Mouse (Mus musculus): Measurements from ENCODE around the gene Crtc3. TPM values are rescaled to one million over a fixed set of nuclear protein-coding genes. Genes with fewer than 3 reads are reported as not detected.

Crtc3 gene
- total and polyA plus RNA-seq, 2 experiments, result 3.0 to 12.9 TPM

- Histone ChIP-seq H3K79me2 (ENCODE audit: control insufficient read depth, insufficient read depth, low read length) (no peaks in the 10 kb centered on the region), H3K4me1 (ENCODE audit: control insufficient read depth, insufficient read depth, low read length) (0 out of 2 replicates have a peak, but pooled peaks cover 2% of the 10 kb centered on the region), H3K9ac (ENCODE audit: low read depth, low read length) (no peak overlapping the region), H3K36me3 (ENCODE audit: control insufficient read depth, insufficient read depth, low read length) (no peaks in the 10 kb centered on the region), H3K27me3 (ENCODE audit: control insufficient read depth, insufficient read depth, low read length) (no peaks in the 10 kb centered on the region), H3K4me3 (ENCODE audit: insufficient read depth, low read depth, low read length) (no peak overlapping the region), H3K27ac (replicated peaks; ENCODE audit: insufficient read depth, low read depth, low read length) (no peak overlapping the region)
- peak; percentile 52 for DNase-seq (ENCODE audit: extremely low read depth, low read depth, low spot score)
- TF ChIP-seq CTCF (IDR thresholded peaks at IDR 0.05; ENCODE audit: low read depth, low read length) (peak; percentile 59), POLR2A (IDR thresholded peaks at IDR 0.05; ENCODE audit: extremely low read depth, insufficient read depth, low read length) (no peak)
- 39% methylated on average over 6 of the region's 6 CpGs for WGBS
Observed at GRCm38 (mm10) chr7:80583981-80584380, 104.7 kb downstream of the Crtc3 start.

GRCm38 (mm10) chr7:80582821-80583451 is 105.7 kb downstream of the Crtc3 start:
- WGBS, result 40% methylated on average over 20 of the region's 20 CpGs
- H3K36me3 ChIP-seq (ENCODE audit: control insufficient read depth, insufficient read depth, low read length), result no peaks in the 10 kb centered on the region
- no peak for DNase-seq (ENCODE audit: extremely low read depth, low read depth, low spot score)
- no peaks in the 10 kb centered on the region for H3K27me3 ChIP-seq (ENCODE audit: control insufficient read depth, insufficient read depth, low read length)
- H3K4me1 ChIP-seq (ENCODE audit: control insufficient read depth, insufficient read depth, low read length), result 0 out of 2 replicates have a peak, but pooled peaks cover 2% of the 10 kb centered on the region
- no peak overlapping the region for H3K27ac ChIP-seq (replicated peaks; ENCODE audit: insufficient read depth, low read depth, low read length)
- H3K9ac ChIP-seq (ENCODE audit: low read depth, low read length), result no peak overlapping the region
- H3K4me3 ChIP-seq (ENCODE audit: insufficient read depth, low read depth, low read length), result no peak overlapping the region
- H3K79me2 ChIP-seq (ENCODE audit: control insufficient read depth, insufficient read depth, low read length), result no peaks in the 10 kb centered on the region
- no peak for TF ChIP-seq CTCF (IDR thresholded peaks at IDR 0.05; ENCODE audit: low read depth, low read length)
- TF ChIP-seq POLR2A (IDR thresholded peaks at IDR 0.05; ENCODE audit: extremely low read depth, insufficient read depth, low read length), result no peak

GRCm38 (mm10) chr7:80580368-80580767 is 108.3 kb downstream of the Crtc3 start:
- TF ChIP-seq POLR2A (IDR thresholded peaks at IDR 0.05; ENCODE audit: extremely low read depth, insufficient read depth, low read length), result no peak
- TF ChIP-seq CTCF (IDR thresholded peaks at IDR 0.05; ENCODE audit: low read depth, low read length), result peak; percentile 79
- no peaks in the 10 kb centered on the region for H3K36me3 ChIP-seq (ENCODE audit: control insufficient read depth, insufficient read depth, low read length)
- no peak overlapping the region for H3K27ac ChIP-seq (replicated peaks; ENCODE audit: insufficient read depth, low read depth, low read length)
- no peak overlapping the region for H3K9ac ChIP-seq (ENCODE audit: low read depth, low read length)
- no peak for DNase-seq (ENCODE audit: extremely low read depth, low read depth, low spot score)
- 28% methylated on average over 6 of the region's 6 CpGs for WGBS
- no peaks in the 10 kb centered on the region for H3K4me1 ChIP-seq (ENCODE audit: control insufficient read depth, insufficient read depth, low read length)
- H3K79me2 ChIP-seq (ENCODE audit: control insufficient read depth, insufficient read depth, low read length), result no peaks in the 10 kb centered on the region
- no peak overlapping the region for H3K4me3 ChIP-seq (ENCODE audit: insufficient read depth, low read depth, low read length)
- H3K27me3 ChIP-seq (ENCODE audit: control insufficient read depth, insufficient read depth, low read length), result no peaks in the 10 kb centered on the region

GRCm38 (mm10) chr7:80577417-80577980 is 111.2 kb downstream of the Crtc3 start:
- no peaks in the 10 kb centered on the region for H3K36me3 ChIP-seq (ENCODE audit: control insufficient read depth, insufficient read depth, low read length)

GRCm38 (mm10) chr7:80576626-80577025 is 112.1 kb downstream of the Crtc3 start:
- Histone ChIP-seq H3K4me3 (ENCODE audit: insufficient read depth, low read depth, low read length) (no peak overlapping the region), H3K27ac (replicated peaks; ENCODE audit: insufficient read depth, low read depth, low read length) (no peak overlapping the region), H3K9ac (ENCODE audit: low read depth, low read length) (no peak overlapping the region), H3K4me1 (ENCODE audit: control insufficient read depth, insufficient read depth, low read length) (no peaks in the 10 kb centered on the region), H3K27me3 (ENCODE audit: control insufficient read depth, insufficient read depth, low read length) (no peaks in the 10 kb centered on the region), H3K36me3 (ENCODE audit: control insufficient read depth, insufficient read depth, low read length) (no peaks in the 10 kb centered on the region), H3K79me2 (ENCODE audit: control insufficient read depth, insufficient read depth, low read length) (no peaks in the 10 kb centered on the region)
- TF ChIP-seq CTCF (IDR thresholded peaks at IDR 0.05; ENCODE audit: low read depth, low read length), result no peak
- peak; percentile 30 for DNase-seq (ENCODE audit: extremely low read depth, low read depth, low spot score)
- 28% methylated on average over 3 of the region's 3 CpGs for WGBS

More at GRCm38 (mm10) chr7:80577417-80577980, 111.2 kb downstream of the Crtc3 start:
- TF ChIP-seq POLR2A (IDR thresholded peaks at IDR 0.05; ENCODE audit: extremely low read depth, insufficient read depth, low read length) (no peak), CTCF (IDR thresholded peaks at IDR 0.05; ENCODE audit: low read depth, low read length) (no peak)
- Histone ChIP-seq H3K4me1 (ENCODE audit: control insufficient read depth, insufficient read depth, low read length) (no peaks in the 10 kb centered on the region), H3K9ac (ENCODE audit: low read depth, low read length) (no peak overlapping the region), H3K79me2 (ENCODE audit: control insufficient read depth, insufficient read depth, low read length) (no peaks in the 10 kb centered on the region), H3K27me3 (ENCODE audit: control insufficient read depth, insufficient read depth, low read length) (no peaks in the 10 kb centered on the region), H3K27ac (replicated peaks; ENCODE audit: insufficient read depth, low read depth, low read length) (no peak overlapping the region), H3K4me3 (ENCODE audit: insufficient read depth, low read depth, low read length) (no peak overlapping the region)
- WGBS, result 86% methylated on average over 14 of the region's 14 CpGs
- DNase-seq (ENCODE audit: extremely low read depth, low read depth, low spot score), result no peak

- H3K79me2 ChIP-seq (ENCODE audit: control insufficient read depth, insufficient read depth, low read length), result no peaks in the 10 kb centered on the region
- no peaks in the 10 kb centered on the region for H3K4me1 ChIP-seq (ENCODE audit: control insufficient read depth, insufficient read depth, low read length)
- DNase-seq (ENCODE audit: extremely low read depth, low read depth, low spot score), result no peak
- TF ChIP-seq CTCF (IDR thresholded peaks at IDR 0.05; ENCODE audit: low read depth, low read length) (no peak), POLR2A (IDR thresholded peaks at IDR 0.05; ENCODE audit: extremely low read depth, insufficient read depth, low read length) (no peak)
- H3K9ac ChIP-seq (ENCODE audit: low read depth, low read length), result no peak overlapping the region
- 75% methylated on average over 9 of the region's 9 CpGs for WGBS
- no peak overlapping the region for H3K4me3 ChIP-seq (ENCODE audit: insufficient read depth, low read depth, low read length)
- H3K27me3 ChIP-seq (ENCODE audit: control insufficient read depth, insufficient read depth, low read length), result no peaks in the 10 kb centered on the region
- H3K36me3 ChIP-seq (ENCODE audit: control insufficient read depth, insufficient read depth, low read length), result no peaks in the 10 kb centered on the region
- no peak overlapping the region for H3K27ac ChIP-seq (replicated peaks; ENCODE audit: insufficient read depth, low read depth, low read length)
Observed at GRCm38 (mm10) chr7:80575750-80576149, 112.9 kb downstream of the Crtc3 start.

All from liver, adult 2 months (tissue).